Mouse (Mus musculus) midbrain, embryonic 12.5 days (tissue): ENCODE data around the gene Pitx3. TPM values are rescaled to one million over a fixed set of nuclear protein-coding genes. Genes with fewer than 3 reads are reported as not detected.
A peak's percentile ranks its signal among the peaks of the same experiment; 100 is the strongest.

ENCODE experiments used
- ATAC-seq: fragments of 200-750 bp; cut with Nextera tagmentation; 2 replicates; pipeline ENCODE4 v1.8.0; 2017; ENCODE audit warnings: low read depth, moderate TSS enrichment, moderate library complexity; ENCODE audit not compliant: low FRiP score
- H3K27ac ChIP-seq: fragments of 300-500 bp; sonication (generic); replicated peaks from 2 replicates; pipeline ENCODE4 v1.5.1; 2016; ENCODE audit warnings: mild to moderate bottlenecking
- H3K27me3 ChIP-seq: fragments of 300-500 bp; sonication (generic); 2 replicates; pipeline ENCODE4 v1.6.1; 2016; ENCODE audit warnings: mild to moderate bottlenecking
- H3K36me3 ChIP-seq: fragments of 300-500 bp; sonication (generic); 2 replicates; pipeline ENCODE4 v1.6.1; 2016
- H3K4me1 ChIP-seq: fragments of 300-500 bp; sonication (generic); 2 replicates; pipeline ENCODE4 v1.6.1; 2016
- H3K4me2 ChIP-seq: fragments of 300-500 bp; sonication (generic); replicated peaks from 2 replicates; pipeline ENCODE4 v1.6.1; 2016; ENCODE audit warnings: mild to moderate bottlenecking, moderate library complexity
- H3K4me3 ChIP-seq: fragments of 300-500 bp; sonication (generic); 2 replicates; pipeline ENCODE4 v1.5.1; 2016; ENCODE audit warnings: mild to moderate bottlenecking
- H3K9ac ChIP-seq: fragments of 300-500 bp; sonication (generic); replicated peaks from 2 replicates; pipeline ENCODE4 v1.6.1; 2016; ENCODE audit warnings: mild to moderate bottlenecking, moderate library complexity
- H3K9me3 ChIP-seq: fragments of 300-500 bp; sonication (generic); 2 replicates; pipeline ENCODE4 v1.6.1; 2016; ENCODE audit warnings: mild to moderate bottlenecking
- WGBS: fragments of 180-500 bp; shearing (Covaris S2); methylation state at CpG from one replicate; pipeline ENCODE4 v1.1.7; 2016; 5-methylcytosine and 5-hydroxymethylcytosine counted together
- polyA plus RNA-seq: library from polyadenylated mRNA; unstranded; fragments of >200 nt; fragmentation: Nextera tagmentation; extraction: Ambion mirVana; gene quantifications from 2 replicates; pipeline ENCODE4 v1.2.1, GENCODE M21; 2016

Gene Pitx3
- polyA plus RNA-seq, 1 experiment from 2014 or later: 4.0 TPM

DNA sequence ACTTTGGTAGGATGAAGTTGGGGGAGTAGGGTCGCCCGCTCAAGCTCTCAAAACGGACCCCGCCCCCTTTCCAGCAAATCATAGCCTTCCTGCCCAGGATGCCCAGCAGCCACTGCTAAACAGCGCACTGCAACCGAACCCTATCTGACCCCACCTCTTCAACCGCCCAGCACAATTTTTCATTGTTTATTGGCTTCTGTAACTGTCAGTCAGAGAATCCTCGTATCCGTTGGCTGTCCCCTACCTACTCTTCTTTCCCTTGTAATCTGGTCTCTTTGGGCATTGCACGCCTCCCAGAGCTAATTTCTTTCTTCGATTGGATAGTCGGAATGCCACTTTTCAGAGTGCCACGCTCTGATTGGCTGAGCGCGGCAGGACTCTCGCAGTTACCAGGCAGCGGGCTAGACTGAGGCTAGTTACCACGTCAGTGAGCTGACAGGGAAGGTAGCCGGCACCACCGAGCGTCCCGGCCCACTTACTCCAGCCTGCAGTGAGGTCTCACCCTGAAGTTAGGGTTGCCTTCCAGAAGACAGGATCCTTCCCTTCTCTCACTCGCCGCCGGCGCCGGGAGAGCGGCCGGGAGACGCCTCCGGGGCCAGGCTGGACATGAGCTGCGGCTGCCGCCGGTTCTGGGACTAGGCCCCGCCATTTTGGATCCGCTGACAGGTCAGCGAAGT lies 4.1 kb upstream of the Pitx3 start, which contains the start of gene Gbf1:
Gene Gbf1 (plus strand): TSS at position 383 of the 677 bp plus-strand sequence.
- under 1% methylated on average over 37 of the region's 37 CpGs for WGBS
- Histone ChIP-seq H3K9ac (peak within 1 kb of the TSS; percentile 80), H3K27me3 (peaks cover 39% of the 10 kb centered on the region), H3K4me1 (peaks cover 33% of the 10 kb centered on the region), H3K4me2 (peak within 1 kb of the TSS; percentile 87), H3K9me3 (no peaks in the 10 kb centered on the region), H3K36me3 (no peaks in the 10 kb centered on the region), H3K4me3 (peak within 1 kb of the TSS; percentile 91), H3K27ac (peak within 1 kb of the TSS; percentile 63; the same call in 1 of the 2 replicates)
- peak; percentile 97 for ATAC-seq

DNA sequence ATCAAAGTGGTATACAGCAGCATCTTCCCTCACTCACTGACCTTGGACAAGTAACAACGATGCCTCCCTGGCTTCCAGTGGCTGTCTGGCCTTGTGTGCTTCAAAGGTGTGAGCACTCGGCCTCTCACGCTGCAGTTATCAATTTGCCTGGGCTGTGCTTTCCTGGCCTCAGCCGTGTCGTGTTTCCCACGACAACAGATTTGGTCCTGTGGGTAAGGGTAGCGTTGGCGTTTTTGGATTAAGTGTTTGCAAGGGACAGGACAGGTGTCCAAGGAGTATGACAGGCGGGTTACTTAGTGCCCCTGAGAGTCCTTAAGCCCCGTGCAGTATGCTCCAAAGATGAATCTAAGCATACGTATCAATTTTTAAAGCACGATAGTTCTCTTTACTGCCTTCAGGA lies 965 bp upstream of the Pitx3 start:
- Histone ChIP-seq H3K36me3 (no peaks in the 10 kb centered on the region), H3K9ac (no peak overlapping the region), H3K9me3 (no peaks in the 10 kb centered on the region), H3K27me3 (peaks cover 69% of the 10 kb centered on the region), H3K4me2 (peak overlapping the region; percentile 87), H3K4me3 (peak overlapping the region; percentile 52; the same call in 1 of the 2 replicates), H3K27ac (no peak overlapping the region), H3K4me1 (peaks cover 28% of the 10 kb centered on the region)
- no peak for ATAC-seq
- 21% methylated on average over 12 of the region's 12 CpGs for WGBS

DNA sequence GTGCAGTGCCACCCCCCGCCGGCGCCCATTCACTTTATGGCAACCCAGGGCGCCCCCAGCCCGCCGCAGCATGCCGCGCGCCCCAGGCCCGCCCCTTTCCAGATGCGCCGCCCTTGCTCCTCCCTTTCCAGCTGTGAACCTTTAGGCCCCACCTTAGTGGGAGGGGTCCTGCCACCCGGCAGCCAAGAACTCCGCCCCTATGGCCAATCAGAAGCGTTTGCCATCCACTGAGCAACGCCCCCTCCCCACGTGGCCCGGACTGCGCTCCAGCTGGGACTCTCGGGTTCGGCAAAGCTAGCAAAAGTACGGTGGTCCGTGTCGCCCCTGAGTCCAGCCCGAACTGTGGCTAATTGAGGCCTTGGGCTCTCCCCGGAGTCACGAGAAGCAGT lies 240 bp upstream of the Pitx3 start:
- Histone ChIP-seq H3K9me3 (no peaks in the 10 kb centered on the region), H3K4me2 (peak overlapping the region; percentile 87), H3K36me3 (no peaks in the 10 kb centered on the region), H3K27me3 (peaks cover 76% of the 10 kb centered on the region), H3K27ac (no peak overlapping the region), H3K4me1 (peaks cover 21% of the 10 kb centered on the region), H3K9ac (0 out of 2 replicates have a peak overlapping the region, but pooled peaks have one; percentile 42), H3K4me3 (peak overlapping the region; percentile 52)
- under 1% methylated on average over 25 of the region's 27 CpGs for WGBS
- ATAC-seq: peak; percentile 39

DNA sequence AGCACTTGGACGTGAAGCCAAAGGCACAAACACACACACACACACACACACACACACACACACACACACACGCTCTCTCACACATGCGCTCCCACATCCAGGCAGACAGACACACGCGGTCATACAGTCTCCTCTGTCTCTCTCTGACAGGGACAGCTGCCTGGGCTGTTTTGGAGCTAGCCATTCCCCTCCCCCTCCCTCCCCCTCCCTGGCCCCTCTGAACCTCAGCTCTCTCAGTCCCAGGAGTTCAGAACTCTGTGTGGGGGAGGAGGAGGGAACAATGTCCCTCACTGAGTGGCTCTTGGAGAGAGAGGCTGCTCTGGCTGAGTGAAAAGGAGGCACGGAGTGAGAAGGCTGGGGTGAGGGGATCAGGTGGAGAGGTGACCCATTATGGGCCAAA lies 7.0 kb downstream of the Pitx3 start:
- H3K4me3 ChIP-seq: no peak overlapping the region
- 16% methylated on average over 6 of the region's 6 CpGs for WGBS
- no peak overlapping the region for H3K27ac ChIP-seq

DNA sequence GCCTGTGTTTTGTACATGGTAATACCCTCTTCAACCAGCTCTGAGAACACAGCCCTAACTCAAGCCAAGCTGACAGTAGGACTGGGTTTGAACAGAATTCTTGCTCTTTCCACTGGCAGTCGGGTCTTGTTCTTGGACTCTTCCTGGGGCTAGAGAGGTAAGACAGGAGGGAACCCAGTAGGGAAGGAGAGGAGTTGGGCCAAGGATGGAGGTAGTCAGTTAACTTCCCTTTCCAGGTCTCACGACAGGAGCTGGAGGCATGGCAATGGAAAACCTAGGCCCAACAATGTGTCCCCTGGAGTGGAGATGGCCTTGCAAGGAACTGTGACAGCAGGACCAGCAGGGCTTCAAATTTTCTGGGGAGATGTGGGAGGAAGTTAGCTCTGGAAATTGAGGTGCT lies 7.8 kb downstream of the Pitx3 start:
- Histone ChIP-seq H3K9me3 (no peaks in the 10 kb centered on the region), H3K27ac (no peak overlapping the region), H3K4me2 (no peak overlapping the region), H3K27me3 (peaks cover 98% of the 10 kb centered on the region), H3K9ac (no peak overlapping the region), H3K4me1 (peaks cover 32% of the 10 kb centered on the region), H3K36me3 (no peaks in the 10 kb centered on the region), H3K4me3 (no peak overlapping the region)
- no peak for ATAC-seq
- 54% methylated on average over 2 of the region's 2 CpGs for WGBS

More for the DNA sequence above, 7.0 kb downstream of the Pitx3 start:
- Histone ChIP-seq H3K4me2 (peak overlapping the region; percentile 22), H3K4me1 (peaks cover 25% of the 10 kb centered on the region), H3K36me3 (no peaks in the 10 kb centered on the region), H3K9me3 (no peaks in the 10 kb centered on the region), H3K27me3 (peaks cover 96% of the 10 kb centered on the region), H3K9ac (peak overlapping the region; percentile 31; the same call in 1 of the 2 replicates)
- ATAC-seq: peak; percentile 69

DNA sequence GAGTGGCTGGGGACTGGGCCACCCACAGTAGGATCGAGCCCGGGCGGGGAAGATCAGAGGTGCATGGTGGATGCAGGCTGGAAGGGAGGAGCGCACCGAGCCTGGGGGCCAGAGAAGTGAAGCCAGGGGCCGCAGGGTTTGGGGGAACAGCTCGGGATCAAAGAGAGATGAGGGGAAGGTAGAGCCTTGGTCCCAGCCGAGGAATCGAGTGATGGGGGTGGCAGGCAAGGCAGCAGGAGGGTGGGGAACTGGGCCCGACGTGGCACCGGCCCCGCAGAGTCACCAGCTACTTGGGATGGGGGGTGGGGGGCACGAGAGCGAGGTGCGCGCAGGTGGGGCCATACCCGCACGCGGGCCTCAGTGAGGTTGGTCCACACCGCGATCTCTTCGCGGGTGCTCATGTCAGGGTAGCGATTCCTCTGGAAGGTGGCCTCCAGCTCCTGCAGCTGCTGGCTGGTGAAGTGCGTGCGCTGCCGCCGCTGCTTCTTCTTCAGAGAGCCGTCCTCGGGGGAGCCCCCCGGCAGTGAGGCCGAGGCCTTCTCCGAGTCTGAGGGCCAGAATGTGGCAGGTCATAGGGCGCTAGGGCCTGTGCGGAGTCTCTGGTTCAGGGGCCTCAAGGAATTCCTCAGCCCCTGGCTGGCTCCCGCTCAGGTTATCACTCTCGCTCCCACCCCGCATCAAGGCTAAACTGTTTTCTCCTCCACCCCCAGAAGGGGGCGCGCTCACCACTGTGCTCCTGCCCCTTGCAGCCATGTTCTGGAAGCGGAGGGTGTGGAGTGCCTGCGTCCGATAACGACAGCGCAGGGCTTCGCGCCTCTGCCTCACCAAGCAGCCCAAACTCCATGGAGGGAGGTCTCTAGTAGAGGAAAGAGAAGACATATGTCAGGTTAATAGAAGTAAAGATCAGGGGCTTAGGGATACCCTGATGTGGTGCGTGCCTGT lies 11.2 kb downstream of the Pitx3 start:
- Histone ChIP-seq H3K9ac (peak overlapping the region; percentile 59), H3K9me3 (no peaks in the 10 kb centered on the region), H3K27me3 (peaks cover 97% of the 10 kb centered on the region), H3K4me2 (peak overlapping the region; percentile 100), H3K4me1 (peaks cover 35% of the 10 kb centered on the region), H3K4me3 (peak overlapping the region; percentile 59), H3K27ac (no peak overlapping the region), H3K36me3 (no peaks in the 10 kb centered on the region)
- ATAC-seq: 0 out of 2 replicates have a peak, but pooled peaks have one; percentile 14
- WGBS: 2% methylated on average over 47 of the region's 49 CpGs

DNA sequence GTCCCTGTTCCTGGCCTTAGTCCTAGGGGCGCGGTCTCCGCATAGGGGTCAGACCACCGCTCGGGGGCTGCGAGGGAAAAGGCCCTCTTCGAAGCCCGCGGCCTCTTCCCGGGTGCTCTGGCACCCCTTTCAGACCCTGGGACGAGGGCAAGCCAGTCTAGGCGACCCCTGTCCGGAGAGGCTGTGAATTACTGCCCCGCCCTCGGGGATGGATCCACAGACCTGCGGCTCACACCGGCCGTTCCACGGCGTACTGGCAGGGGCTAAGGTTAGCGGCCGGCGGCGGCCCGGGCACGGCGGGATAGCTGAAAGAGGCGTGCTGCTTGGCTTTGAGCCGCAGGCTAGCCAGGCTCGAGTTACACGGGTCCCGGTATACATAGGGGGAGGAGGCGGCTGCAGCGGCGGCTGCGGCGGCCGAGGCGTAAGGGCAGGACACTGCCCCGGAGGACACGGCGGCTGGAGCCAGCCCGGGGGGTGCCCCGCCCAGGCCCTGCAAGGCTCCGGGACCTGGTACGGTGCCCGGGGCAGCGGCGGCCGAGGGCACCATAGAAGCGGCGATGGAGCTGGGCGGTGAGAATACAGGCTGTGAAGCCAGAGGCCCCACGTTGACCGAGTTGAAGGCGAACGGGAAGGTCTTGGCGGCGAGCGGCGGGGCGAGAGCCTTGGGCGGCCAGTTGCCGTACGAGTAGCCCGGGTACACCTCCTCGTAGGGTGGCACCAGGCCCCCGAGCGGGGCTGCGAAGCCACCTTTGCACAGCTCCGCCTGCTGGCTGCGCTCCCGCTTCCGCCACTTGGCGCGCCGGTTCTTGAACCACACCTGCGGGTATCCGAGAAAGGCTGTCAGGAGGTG lies 12.1 kb downstream of the Pitx3 start:
- Histone ChIP-seq H3K4me1 (peaks cover 32% of the 10 kb centered on the region), H3K27ac (0 out of 2 replicates have a peak overlapping the region, but pooled peaks have one; percentile 25)

DNA sequence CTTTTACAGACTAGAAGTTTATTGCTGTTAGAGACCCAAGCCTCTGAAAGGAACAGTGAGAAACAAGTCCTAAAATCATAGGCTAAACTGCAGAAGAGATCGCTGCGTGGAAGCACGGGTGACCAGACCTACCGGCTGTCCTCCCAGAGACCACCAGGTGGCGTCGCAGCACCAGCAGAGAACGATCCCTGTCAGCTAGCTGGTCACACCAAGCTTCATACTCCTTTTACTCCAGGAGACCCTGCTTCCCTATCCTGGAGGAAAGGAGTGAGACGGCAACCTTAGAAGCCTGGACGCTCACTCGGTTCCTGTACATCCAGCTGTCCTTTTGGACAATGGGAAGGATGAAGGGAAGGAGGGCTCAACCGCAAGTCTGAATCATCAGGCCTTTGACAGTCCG lies 12.8 kb downstream of the Pitx3 start:
- ATAC-seq: peak; percentile 47
- peak overlapping the region; percentile 100 for H3K4me2 ChIP-seq
- peaks cover 99% of the 10 kb centered on the region for H3K27me3 ChIP-seq
- H3K4me1 ChIP-seq: peaks cover 26% of the 10 kb centered on the region
- H3K4me3 ChIP-seq: peak overlapping the region; percentile 59
- H3K9me3 ChIP-seq: no peaks in the 10 kb centered on the region
- H3K9ac ChIP-seq: no peak overlapping the region
- WGBS: 2% methylated on average over 12 of the region's 12 CpGs
- H3K36me3 ChIP-seq: no peaks in the 10 kb centered on the region
- no peak overlapping the region for H3K27ac ChIP-seq

More for the DNA sequence above, 12.1 kb downstream of the Pitx3 start:
- Histone ChIP-seq H3K36me3 (no peaks in the 10 kb centered on the region), H3K4me2 (peak overlapping the region; percentile 100), H3K4me3 (peak overlapping the region; percentile 59), H3K9ac (peak overlapping the region; percentile 59), H3K27me3 (peaks cover 98% of the 10 kb centered on the region), H3K9me3 (no peaks in the 10 kb centered on the region)
- WGBS: under 1% methylated on average over 79 of the region's 79 CpGs
- ATAC-seq: peak; percentile 55

DNA sequence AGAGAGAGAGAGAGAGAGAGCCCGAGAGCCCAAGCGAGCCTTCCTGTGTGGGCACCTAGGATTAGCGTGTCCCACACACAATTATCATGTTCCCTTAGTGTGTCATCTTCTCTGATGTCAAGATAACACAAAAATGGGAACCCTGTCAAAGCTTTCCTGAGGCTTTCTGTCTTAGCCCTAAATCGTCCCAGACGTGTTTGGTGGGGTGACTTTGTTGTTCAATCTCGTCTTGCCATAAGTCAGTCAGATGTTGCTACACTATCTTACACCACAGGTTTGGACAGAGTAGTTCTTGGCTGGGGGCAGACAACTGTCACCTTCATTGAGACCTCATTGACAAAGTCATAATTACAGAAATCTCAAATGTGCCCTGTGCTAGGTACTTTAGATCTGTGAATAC lies 15.5 kb downstream of the Pitx3 start:
- 43% methylated on average over 6 of the region's 6 CpGs for WGBS
- Histone ChIP-seq H3K36me3 (no peaks in the 10 kb centered on the region), H3K4me2 (no peak overlapping the region), H3K4me3 (no peak overlapping the region), H3K27me3 (peaks cover 80% of the 10 kb centered on the region), H3K4me1 (peaks cover 26% of the 10 kb centered on the region), H3K9me3 (no peaks in the 10 kb centered on the region), H3K9ac (no peak overlapping the region), H3K27ac (no peak overlapping the region)
- ATAC-seq: no peak

DNA sequence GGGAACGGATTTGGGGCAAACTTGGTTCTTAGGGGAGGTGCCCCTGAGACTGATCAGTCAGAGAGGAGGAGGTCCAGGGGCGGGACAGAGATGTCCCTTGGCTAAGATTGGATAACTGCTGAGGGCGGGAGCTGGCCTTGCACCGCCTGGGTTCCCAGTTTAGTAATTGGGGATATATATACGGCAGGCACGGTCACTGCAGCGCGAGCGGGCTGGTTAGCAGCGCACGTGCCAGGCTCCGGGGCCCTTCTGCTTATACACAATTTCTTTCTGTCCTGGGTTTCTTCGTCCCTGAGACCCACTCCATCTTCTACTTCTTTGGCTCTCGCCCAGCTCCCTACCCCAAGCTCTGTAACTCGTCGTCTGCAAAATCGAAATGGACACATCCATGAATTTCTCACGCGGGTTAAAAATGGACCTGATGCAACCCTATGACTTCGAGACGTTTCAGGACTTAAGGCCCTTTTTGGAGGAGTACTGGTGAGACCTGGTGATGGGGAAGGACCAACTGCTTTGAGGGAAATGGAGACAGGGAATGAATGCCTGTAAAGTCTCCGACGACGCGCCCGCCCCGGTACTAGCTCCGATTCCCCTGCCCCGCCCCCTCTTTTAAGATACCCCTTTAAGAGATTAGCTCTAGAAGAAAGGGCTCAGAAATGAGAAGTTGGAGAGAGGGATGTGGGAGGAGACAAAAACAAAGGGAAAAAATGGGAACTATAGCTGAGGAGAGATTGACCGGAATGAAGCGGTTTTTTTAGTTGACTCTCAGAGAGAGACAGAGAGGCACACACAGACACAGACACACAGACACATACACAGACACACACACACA lies 16.2 kb downstream of the Pitx3 start, which contains the start of gene Elovl3:
Gene Elovl3 (plus strand): TSS at position 204 of the 832 bp plus-strand sequence.
- Histone ChIP-seq H3K9ac (no peak within 1 kb of the TSS), H3K4me1 (peaks cover 22% of the 10 kb centered on the region), H3K4me3 (peak within 1 kb of the TSS; percentile 24), H3K27ac (no peak within 1 kb of the TSS), H3K4me2 (peak within 1 kb of the TSS; percentile 42), H3K9me3 (no peaks in the 10 kb centered on the region), H3K27me3 (peaks cover 77% of the 10 kb centered on the region), H3K36me3 (no peaks in the 10 kb centered on the region)
- ATAC-seq: no peak
- 1% methylated on average over 31 of the region's 31 CpGs for WGBS
